Mouse (Mus musculus): ENCODE measurements at regions not wholly inside any gene's neighbourhood (a gene's known extent, or its start where the extent isn't known, plus 50 kb on each side); places are given as distances from the start of the nearest gene placed in this dataset.

- Histone ChIP-seq H3K27ac (replicated peaks; ENCODE audit: insufficient read depth, low read depth, low read length) (peak overlapping the region; percentile 63), H3K4me3 (ENCODE audit: insufficient read depth, low read depth, low read length) (no peak overlapping the region), H3K27me3 (ENCODE audit: control insufficient read depth, insufficient read depth, low read length) (no peaks in the 10 kb centered on the region), H3K4me1 (ENCODE audit: control insufficient read depth, insufficient read depth, low read length) (peaks cover 2% of the 10 kb centered on the region), H3K9ac (ENCODE audit: low read depth, low read length) (no peak overlapping the region), H3K36me3 (ENCODE audit: control insufficient read depth, insufficient read depth, low read length) (no peaks in the 10 kb centered on the region), H3K79me2 (ENCODE audit: control insufficient read depth, insufficient read depth, low read length) (no peaks in the 10 kb centered on the region)
- DNase-seq (ENCODE audit: extremely low read depth, low read depth, low spot score) = peak; percentile 79
- whole genome bisulfite sequencing = 23% methylated on average over 2 of the region's 2 CpGs
- TF ChIP-seq POLR2A (IDR thresholded peaks at IDR 0.05; ENCODE audit: extremely low read depth, insufficient read depth, low read length) (no peak), CTCF (IDR thresholded peaks at IDR 0.05; ENCODE audit: low read depth, low read length) (no peak)
Observed at GRCm38 (mm10) chr10:9074916-9075315, 189.0 kb upstream of the Sash1 start.

GRCm38 (mm10) chr10:9071630-9072029, 185.8 kb upstream of the Sash1 start:
- Histone ChIP-seq H3K36me3 (ENCODE audit: control insufficient read depth, insufficient read depth, low read length) (no peaks in the 10 kb centered on the region), H3K79me2 (ENCODE audit: control insufficient read depth, insufficient read depth, low read length) (no peaks in the 10 kb centered on the region), H3K9ac (ENCODE audit: low read depth, low read length) (no peak overlapping the region), H3K4me3 (ENCODE audit: insufficient read depth, low read depth, low read length) (no peak overlapping the region), H3K27ac (replicated peaks; ENCODE audit: insufficient read depth, low read depth, low read length) (no peak overlapping the region), H3K27me3 (ENCODE audit: control insufficient read depth, insufficient read depth, low read length) (no peaks in the 10 kb centered on the region), H3K4me1 (ENCODE audit: control insufficient read depth, insufficient read depth, low read length) (peaks cover 2% of the 10 kb centered on the region)
- 20% methylated on average over 5 of the region's 5 CpGs for whole genome bisulfite sequencing
- DNase-seq (ENCODE audit: extremely low read depth, low read depth, low spot score) = no peak
- TF ChIP-seq POLR2A (IDR thresholded peaks at IDR 0.05; ENCODE audit: extremely low read depth, insufficient read depth, low read length) = no peak
- peak; percentile 54 for TF ChIP-seq CTCF (IDR thresholded peaks at IDR 0.05; ENCODE audit: low read depth, low read length)

GRCm38 (mm10) chr10:9069608-9070190, 183.8 kb upstream of the Sash1 start:
- Histone ChIP-seq H3K27me3 (ENCODE audit: control insufficient read depth, insufficient read depth, low read length) (no peaks in the 10 kb centered on the region), H3K9ac (ENCODE audit: low read depth, low read length) (no peak overlapping the region), H3K36me3 (ENCODE audit: control insufficient read depth, insufficient read depth, low read length) (no peaks in the 10 kb centered on the region), H3K4me3 (ENCODE audit: insufficient read depth, low read depth, low read length) (no peak overlapping the region), H3K27ac (replicated peaks; ENCODE audit: insufficient read depth, low read depth, low read length) (no peak overlapping the region), H3K4me1 (ENCODE audit: control insufficient read depth, insufficient read depth, low read length) (peaks cover under 1% of the 10 kb centered on the region), H3K79me2 (ENCODE audit: control insufficient read depth, insufficient read depth, low read length) (no peaks in the 10 kb centered on the region)
- 80% methylated on average over 13 of the region's 13 CpGs for WGBS
- no peak for DNase-seq (ENCODE audit: extremely low read depth, low read depth, low spot score)
- TF ChIP-seq CTCF (IDR thresholded peaks at IDR 0.05; ENCODE audit: low read depth, low read length) (no peak), POLR2A (IDR thresholded peaks at IDR 0.05; ENCODE audit: extremely low read depth, insufficient read depth, low read length) (no peak)

- no peaks in the 10 kb centered on the region for H3K27me3 ChIP-seq (ENCODE audit: control insufficient read depth, insufficient read depth, low read length)
- DNase-seq (ENCODE audit: extremely low read depth, low read depth, low spot score) = no peak
- WGBS = 51% methylated on average over 3 of the region's 3 CpGs
- H3K27ac ChIP-seq (replicated peaks; ENCODE audit: insufficient read depth, low read depth, low read length) = no peak overlapping the region
- no peak overlapping the region for H3K4me3 ChIP-seq (ENCODE audit: insufficient read depth, low read depth, low read length)
- H3K36me3 ChIP-seq (ENCODE audit: control insufficient read depth, insufficient read depth, low read length) = no peaks in the 10 kb centered on the region
- no peaks in the 10 kb centered on the region for H3K4me1 ChIP-seq (ENCODE audit: control insufficient read depth, insufficient read depth, low read length)
- TF ChIP-seq POLR2A (IDR thresholded peaks at IDR 0.05; ENCODE audit: extremely low read depth, insufficient read depth, low read length) (no peak), CTCF (IDR thresholded peaks at IDR 0.05; ENCODE audit: low read depth, low read length) (no peak)
- no peak overlapping the region for H3K9ac ChIP-seq (ENCODE audit: low read depth, low read length)
- no peaks in the 10 kb centered on the region for H3K79me2 ChIP-seq (ENCODE audit: control insufficient read depth, insufficient read depth, low read length)
Observed at GRCm38 (mm10) chr10:9066566-9066965, 180.7 kb upstream of the Sash1 start.

GRCm38 (mm10) chr10:9061979-9062378, 176.1 kb upstream of the Sash1 start:
- H3K4me3 ChIP-seq (ENCODE audit: insufficient read depth, low read depth, low read length) = no peak overlapping the region
- 90% methylated on average over 3 of the region's 3 CpGs for WGBS
- H3K9ac ChIP-seq (ENCODE audit: low read depth, low read length) = no peak overlapping the region
- no peak for DNase-seq (ENCODE audit: extremely low read depth, low read depth, low spot score)
- no peaks in the 10 kb centered on the region for H3K79me2 ChIP-seq (ENCODE audit: control insufficient read depth, insufficient read depth, low read length)
- H3K27ac ChIP-seq (replicated peaks; ENCODE audit: insufficient read depth, low read depth, low read length) = no peak overlapping the region
- H3K27me3 ChIP-seq (ENCODE audit: control insufficient read depth, insufficient read depth, low read length) = no peaks in the 10 kb centered on the region
- TF ChIP-seq POLR2A (IDR thresholded peaks at IDR 0.05; ENCODE audit: extremely low read depth, insufficient read depth, low read length) (no peak), CTCF (IDR thresholded peaks at IDR 0.05; ENCODE audit: low read depth, low read length) (no peak)
- H3K36me3 ChIP-seq (ENCODE audit: control insufficient read depth, insufficient read depth, low read length) = no peaks in the 10 kb centered on the region
- no peaks in the 10 kb centered on the region for H3K4me1 ChIP-seq (ENCODE audit: control insufficient read depth, insufficient read depth, low read length)

GRCm38 (mm10) chr10:9055274-9055673, 169.4 kb upstream of the Sash1 start:
- no peak overlapping the region for H3K4me3 ChIP-seq (ENCODE audit: insufficient read depth, low read depth, low read length)
- H3K36me3 ChIP-seq (ENCODE audit: control insufficient read depth, insufficient read depth, low read length) = no peaks in the 10 kb centered on the region
- no peak for DNase-seq (ENCODE audit: extremely low read depth, low read depth, low spot score)
- no peaks in the 10 kb centered on the region for H3K4me1 ChIP-seq (ENCODE audit: control insufficient read depth, insufficient read depth, low read length)
- no peaks in the 10 kb centered on the region for H3K79me2 ChIP-seq (ENCODE audit: control insufficient read depth, insufficient read depth, low read length)
- WGBS = 65% methylated on average over 3 of the region's 3 CpGs
- TF ChIP-seq POLR2A (IDR thresholded peaks at IDR 0.05; ENCODE audit: extremely low read depth, insufficient read depth, low read length) (no peak), CTCF (IDR thresholded peaks at IDR 0.05; ENCODE audit: low read depth, low read length) (no peak)
- H3K27ac ChIP-seq (replicated peaks; ENCODE audit: insufficient read depth, low read depth, low read length) = no peak overlapping the region
- H3K27me3 ChIP-seq (ENCODE audit: control insufficient read depth, insufficient read depth, low read length) = no peaks in the 10 kb centered on the region
- H3K9ac ChIP-seq (ENCODE audit: low read depth, low read length) = no peak overlapping the region
